Mouse (Mus musculus): ENCODE data around the gene Dnah6. TPM values are rescaled to one million over a fixed set of nuclear protein-coding genes. Genes with fewer than 3 reads are reported as not detected.

Dnah6 gene
- total and polyA plus RNA-seq, 3 experiments = 0.05 to 0.27 (median 0.07) TPM

DNA sequence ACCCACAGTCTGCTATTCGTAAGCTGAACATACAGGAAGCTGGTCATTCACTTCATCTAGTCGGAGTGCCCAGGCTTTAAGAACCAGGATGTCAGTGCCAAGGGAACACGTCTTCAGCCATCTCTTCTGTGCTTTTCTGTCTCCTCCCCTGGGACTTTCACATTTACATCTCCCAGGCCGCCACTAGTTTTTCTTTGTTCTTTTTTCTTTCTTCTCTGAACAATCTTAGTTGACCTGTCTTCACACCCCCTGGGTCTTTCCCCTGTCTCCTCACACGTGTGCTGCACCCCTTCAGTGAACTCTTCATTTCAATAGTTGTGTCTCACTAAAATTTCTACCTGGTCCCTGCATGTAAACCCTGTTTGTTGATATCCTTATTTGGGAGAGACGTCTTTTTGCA, 179.2 kb downstream of the Dnah6 start:
- Histone ChIP-seq H3K4me3 (no peak overlapping the region), H3K27ac (no peak overlapping the region), H3K79me2 (replicated peaks; ENCODE audit: control insufficient read depth, insufficient read depth, low read length) (no peaks in the 10 kb centered on the region), H3K9ac (ENCODE audit: low read depth, low read length) (no peak overlapping the region), H3K4me1 (ENCODE audit: control insufficient read depth, insufficient read depth, low read length) (no peaks in the 10 kb centered on the region), H3K27me3 (ENCODE audit: control insufficient read depth, insufficient read depth, low read length) (no peaks in the 10 kb centered on the region), H3K36me3 (ENCODE audit: control insufficient read depth, insufficient read depth, low read length) (no peaks in the 10 kb centered on the region)
- intact Hi-C loops (cut with DNase I) = no loop called here
- DNase-seq = no peak
- WGBS = 65% methylated on average over 6 of the region's 6 CpGs
- TF ChIP-seq POLR2A (IDR thresholded peaks at IDR 0.05; ENCODE audit: insufficient read depth, low read depth, low read length) = no peak
- TF ChIP-seq CTCF (IDR thresholded peaks at IDR 0.05) = no peak
- TF ChIP-seq EP300 (IDR thresholded peaks at IDR 0.05; ENCODE audit: insufficient read depth, low read depth, low read length) = no peak

DNA sequence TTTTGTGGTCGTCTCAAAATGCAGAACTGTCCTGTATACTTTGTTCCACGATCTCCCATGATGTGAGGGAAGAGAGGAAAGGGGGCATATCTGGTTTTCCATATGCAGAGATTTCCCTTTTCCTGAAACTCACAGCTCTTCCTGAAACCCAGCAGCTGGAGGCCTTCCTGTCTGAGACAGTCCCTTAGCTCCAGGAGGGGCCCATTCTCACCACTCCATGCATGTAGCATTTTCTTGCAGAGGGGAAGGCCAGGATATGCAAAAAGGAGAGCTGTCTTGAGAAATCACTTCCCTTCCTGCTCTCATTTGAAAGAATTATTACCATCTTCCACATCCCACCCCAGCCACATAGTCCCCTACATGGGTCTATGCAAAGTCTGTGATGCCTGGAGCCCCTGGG, 183.2 kb downstream of the Dnah6 start:
- DNase-seq = no peak
- H3K79me2 ChIP-seq (replicated peaks; ENCODE audit: control insufficient read depth, insufficient read depth, low read length) = no peaks in the 10 kb centered on the region
- no peaks in the 10 kb centered on the region for H3K27me3 ChIP-seq (ENCODE audit: control insufficient read depth, insufficient read depth, low read length)
- intact Hi-C loops (cut with DNase I) = no loop called here
- H3K9ac ChIP-seq (ENCODE audit: low read depth, low read length) = no peak overlapping the region
- H3K36me3 ChIP-seq (ENCODE audit: control insufficient read depth, insufficient read depth, low read length) = no peaks in the 10 kb centered on the region
- WGBS = 34% methylated on average over 2 of the region's 2 CpGs
- TF ChIP-seq EP300 (IDR thresholded peaks at IDR 0.05; ENCODE audit: insufficient read depth, low read depth, low read length) (no peak), POLR2A (IDR thresholded peaks at IDR 0.05; ENCODE audit: insufficient read depth, low read depth, low read length) (no peak), CTCF (IDR thresholded peaks at IDR 0.05) (no peak)
- no peak overlapping the region for H3K27ac ChIP-seq
- no peaks in the 10 kb centered on the region for H3K4me1 ChIP-seq (ENCODE audit: control insufficient read depth, insufficient read depth, low read length)
- no peak overlapping the region for H3K4me3 ChIP-seq

DNA sequence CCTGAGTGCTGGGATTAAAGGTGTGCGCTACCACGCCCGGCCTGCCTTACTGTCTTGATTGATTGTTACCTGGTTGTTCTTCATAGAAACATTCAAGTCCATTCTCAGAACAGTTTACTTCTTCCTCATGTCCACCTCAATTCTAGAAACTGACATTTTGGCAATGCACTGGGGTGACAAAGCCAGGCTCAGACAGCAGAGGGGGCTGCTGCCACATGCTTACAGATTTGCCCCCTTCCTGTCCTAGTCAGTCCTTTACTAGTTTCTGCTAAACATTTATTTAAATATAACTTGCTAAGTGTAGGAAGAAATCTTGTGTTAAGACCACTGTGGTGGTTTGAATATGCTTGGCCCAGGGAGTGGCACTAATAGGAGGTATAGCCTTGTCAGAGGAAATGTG, 192.6 kb downstream of the Dnah6 start:
- H3K4me3 ChIP-seq = no peak overlapping the region
- H3K27ac ChIP-seq = no peak overlapping the region
- H3K27me3 ChIP-seq (ENCODE audit: control insufficient read depth, insufficient read depth, low read length) = no peaks in the 10 kb centered on the region
- no peak for DNase-seq
- no peaks in the 10 kb centered on the region for H3K79me2 ChIP-seq (replicated peaks; ENCODE audit: control insufficient read depth, insufficient read depth, low read length)
- intact Hi-C loops (cut with DNase I) = no loop called here
- 93% methylated on average over 3 of the region's 3 CpGs for WGBS
- TF ChIP-seq CTCF (IDR thresholded peaks at IDR 0.05) (peak; percentile 39), POLR2A (IDR thresholded peaks at IDR 0.05; ENCODE audit: insufficient read depth, low read depth, low read length) (no peak), EP300 (IDR thresholded peaks at IDR 0.05; ENCODE audit: insufficient read depth, low read depth, low read length) (no peak)
- no peak overlapping the region for H3K9ac ChIP-seq (ENCODE audit: low read depth, low read length)
- H3K4me1 ChIP-seq (ENCODE audit: control insufficient read depth, insufficient read depth, low read length) = no peaks in the 10 kb centered on the region
- H3K36me3 ChIP-seq (ENCODE audit: control insufficient read depth, insufficient read depth, low read length) = no peaks in the 10 kb centered on the region

DNA sequence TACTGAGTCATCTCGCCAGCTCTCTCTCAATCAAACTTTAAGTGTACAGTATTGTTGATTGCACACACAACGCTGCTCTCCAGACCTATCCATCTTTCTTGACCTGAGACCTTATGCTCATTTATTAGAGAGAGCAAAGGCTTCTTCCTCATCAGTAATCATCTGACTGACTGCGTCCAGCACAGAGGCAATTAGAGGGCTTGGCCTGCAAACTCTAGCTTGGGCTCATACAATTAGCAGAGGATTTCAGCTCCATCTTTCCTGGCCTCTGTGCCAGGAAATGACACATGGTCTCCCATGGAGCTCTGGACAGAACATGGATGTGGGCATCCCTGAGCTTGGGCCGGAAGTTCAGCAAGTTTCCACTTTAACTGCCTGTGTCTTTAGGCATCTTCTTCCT, 193.6 kb downstream of the Dnah6 start:
- no peaks in the 10 kb centered on the region for H3K36me3 ChIP-seq (ENCODE audit: control insufficient read depth, insufficient read depth, low read length)
- H3K4me1 ChIP-seq (ENCODE audit: control insufficient read depth, insufficient read depth, low read length) = no peaks in the 10 kb centered on the region
- no peak for DNase-seq
- H3K79me2 ChIP-seq (replicated peaks; ENCODE audit: control insufficient read depth, insufficient read depth, low read length) = no peaks in the 10 kb centered on the region
- no peaks in the 10 kb centered on the region for H3K27me3 ChIP-seq (ENCODE audit: control insufficient read depth, insufficient read depth, low read length)
- H3K9ac ChIP-seq (ENCODE audit: low read depth, low read length) = no peak overlapping the region
- WGBS = 75% methylated on average over 4 of the region's 4 CpGs
- no peak overlapping the region for H3K4me3 ChIP-seq
- intact Hi-C loops (cut with DNase I) = no loop called here
- TF ChIP-seq POLR2A (IDR thresholded peaks at IDR 0.05; ENCODE audit: insufficient read depth, low read depth, low read length) (no peak), EP300 (IDR thresholded peaks at IDR 0.05; ENCODE audit: insufficient read depth, low read depth, low read length) (no peak), CTCF (IDR thresholded peaks at IDR 0.05) (no peak)
- H3K27ac ChIP-seq = no peak overlapping the region

DNA sequence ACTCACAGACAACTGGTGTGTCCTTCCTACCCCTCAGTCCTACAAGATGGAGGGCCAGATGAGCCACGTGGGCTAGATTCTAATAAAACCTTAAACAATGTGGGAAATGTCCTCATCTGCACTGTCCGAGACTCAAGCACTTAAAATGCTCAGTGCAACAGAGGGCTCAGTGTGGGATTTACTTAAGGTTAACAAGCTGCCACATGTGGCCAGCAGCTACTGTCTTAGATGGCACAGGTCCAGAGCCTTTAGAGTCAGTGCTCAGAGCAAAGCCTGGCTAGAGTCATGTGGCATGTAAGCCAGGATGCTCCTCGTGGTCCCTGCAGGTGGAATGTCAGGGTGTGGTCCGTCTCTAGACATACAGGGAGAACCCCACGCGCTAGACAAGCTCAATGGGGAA, 194.6 kb downstream of the Dnah6 start:
- WGBS = 74% methylated on average over 6 of the region's 6 CpGs
- Histone ChIP-seq H3K9ac (ENCODE audit: low read depth, low read length) (no peak overlapping the region), H3K79me2 (replicated peaks; ENCODE audit: control insufficient read depth, insufficient read depth, low read length) (no peaks in the 10 kb centered on the region), H3K4me1 (ENCODE audit: control insufficient read depth, insufficient read depth, low read length) (no peaks in the 10 kb centered on the region), H3K36me3 (ENCODE audit: control insufficient read depth, insufficient read depth, low read length) (no peaks in the 10 kb centered on the region), H3K27me3 (ENCODE audit: control insufficient read depth, insufficient read depth, low read length) (no peaks in the 10 kb centered on the region), H3K27ac (no peak overlapping the region), H3K4me3 (no peak overlapping the region)
- intact Hi-C loops (cut with DNase I) = no loop called here
- no peak for DNase-seq
- TF ChIP-seq EP300 (IDR thresholded peaks at IDR 0.05; ENCODE audit: insufficient read depth, low read depth, low read length) (no peak), CTCF (IDR thresholded peaks at IDR 0.05) (no peak), POLR2A (IDR thresholded peaks at IDR 0.05; ENCODE audit: insufficient read depth, low read depth, low read length) (no peak)

DNA sequence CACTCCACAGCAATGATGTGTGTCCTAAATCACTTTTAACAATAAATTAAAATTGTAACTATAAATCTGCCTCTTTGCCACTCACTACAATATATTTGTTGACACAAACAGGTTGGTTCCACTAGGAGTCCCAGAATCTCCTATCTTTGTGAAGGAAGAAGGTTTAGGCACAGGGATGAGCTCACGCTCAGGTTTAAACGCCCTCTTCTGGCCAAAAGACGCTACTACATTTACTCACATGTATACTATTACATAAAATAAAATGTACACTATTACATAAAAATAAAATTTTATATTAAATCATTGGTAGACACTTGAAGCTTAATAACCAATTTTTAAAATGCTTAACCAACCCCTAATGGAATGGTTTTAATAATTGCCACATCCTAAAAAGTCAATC, 201.4 kb downstream of the Dnah6 start:
- Histone ChIP-seq H3K4me1 (ENCODE audit: control insufficient read depth, insufficient read depth, low read length) (no peaks in the 10 kb centered on the region), H3K27ac (no peak overlapping the region), H3K36me3 (ENCODE audit: control insufficient read depth, insufficient read depth, low read length) (no peaks in the 10 kb centered on the region), H3K79me2 (replicated peaks; ENCODE audit: control insufficient read depth, insufficient read depth, low read length) (no peaks in the 10 kb centered on the region), H3K9ac (ENCODE audit: low read depth, low read length) (no peak overlapping the region), H3K4me3 (no peak overlapping the region), H3K27me3 (ENCODE audit: control insufficient read depth, insufficient read depth, low read length) (no peaks in the 10 kb centered on the region)
- intact Hi-C loops (cut with DNase I) = loop anchor here (1.0 to 5.0 kb wide), 2 partner anchors 80 to 132 kb away; no protein-coding TSS in a partner anchor
- TF ChIP-seq POLR2A (IDR thresholded peaks at IDR 0.05; ENCODE audit: insufficient read depth, low read depth, low read length) = no peak
- TF ChIP-seq CTCF (IDR thresholded peaks at IDR 0.05) = peak; percentile 81
- 9% methylated on average over 3 of the region's 3 CpGs for WGBS
- no peak for DNase-seq

Measured in heart, adult 2 months (tissue).